Mouse (Mus musculus) intestine, embryonic 16.5 days (tissue): ENCODE results near the gene Specc1. TPM values are rescaled to one million over a fixed set of nuclear protein-coding genes. Genes with fewer than 3 reads are reported as not detected.

Source experiments
- ATAC-seq: fragments of 200-750 bp; cut with Nextera tagmentation; 2 replicates; pipeline ENCODE4 v1.8.0; 2017; ENCODE audit warnings: moderate TSS enrichment, moderate library complexity
- H3K27ac ChIP-seq: fragments of 300-500 bp; sonication (generic); 2 replicates; pipeline ENCODE4 v1.5.1; 2014; ENCODE audit warnings: mild to moderate bottlenecking, low read length
- H3K27me3 ChIP-seq: fragments of 300-500 bp; sonication (generic); replicated peaks from 2 replicates; pipeline ENCODE4 v1.6.1; 2014; ENCODE audit warnings: low read length, control low read depth, mixed read lengths; ENCODE audit not compliant: control insufficient read depth, insufficient read depth
- H3K36me3 ChIP-seq: fragments of 300-500 bp; sonication (generic); 2 replicates; pipeline ENCODE4 v1.6.1; 2014; ENCODE audit warnings: low read length, control low read depth; ENCODE audit not compliant: control insufficient read depth, insufficient read depth
- H3K4me1 ChIP-seq: fragments of 300-500 bp; sonication (generic); 2 replicates; pipeline ENCODE4 v1.6.1; 2014; ENCODE audit warnings: low read length, control low read depth, mixed read lengths; ENCODE audit not compliant: control insufficient read depth, insufficient read depth
- H3K4me2 ChIP-seq: fragments of 300-500 bp; sonication (generic); 2 replicates; pipeline ENCODE4 v1.6.1; 2014; ENCODE audit warnings: low read depth, low read length, control low read depth
- H3K4me3 ChIP-seq: fragments of 300-500 bp; sonication (generic); 2 replicates; pipeline ENCODE4 v1.5.1; 2014; ENCODE audit warnings: mild to moderate bottlenecking, low read length
- H3K9ac ChIP-seq: fragments of 300-500 bp; sonication (generic); 2 replicates; pipeline ENCODE4 v1.6.1; 2014; ENCODE audit warnings: low read depth, low read length
- H3K9me3 ChIP-seq: fragments of 300-500 bp; sonication (generic); 2 replicates; pipeline ENCODE4 v1.6.1; 2016; ENCODE audit warnings: low read length, control low read depth; ENCODE audit not compliant: control insufficient read depth
- WGBS: fragments of 180-500 bp; shearing (Covaris S2); extraction: QIAGEN DNeasy Blood & Tissue Kit; methylation state at CpG from one replicate; pipeline ENCODE4 v1.1.7; 2014; 5-methylcytosine and 5-hydroxymethylcytosine counted together
- polyA plus RNA-seq: library from polyadenylated mRNA; unstranded; fragments of >200 nt; fragmentation: Nextera tagmentation; extraction: Ambion mirVana; gene quantifications from 2 replicates; pipeline ENCODE4 v1.2.1, GENCODE M21; 2015

Specc1 gene
- polyA plus RNA-seq, 1 experiment from 2014 or later: 8.3 TPM

GRCm38 (mm10) chr11:62026345-62026815 lies 69.8 kb downstream of the Specc1 start:
- no peaks in the 10 kb centered on the region for H3K9me3 ChIP-seq
- H3K9ac ChIP-seq: no peak overlapping the region
- no peak overlapping the region for H3K4me3 ChIP-seq
- no peak for ATAC-seq
- no peaks in the 10 kb centered on the region for H3K4me1 ChIP-seq
- H3K27ac ChIP-seq: no peak overlapping the region
- H3K4me2 ChIP-seq: no peak overlapping the region
- H3K36me3 ChIP-seq: no peaks in the 10 kb centered on the region
- 62% methylated on average over 4 of the region's 4 CpGs for WGBS
- H3K27me3 ChIP-seq: no peaks in the 10 kb centered on the region

GRCm38 (mm10) chr11:62027271-62027670 lies 70.7 kb downstream of the Specc1 start:
- no peaks in the 10 kb centered on the region for H3K9me3 ChIP-seq
- H3K27me3 ChIP-seq: no peaks in the 10 kb centered on the region
- no peak for ATAC-seq
- no peaks in the 10 kb centered on the region for H3K36me3 ChIP-seq
- no peak overlapping the region for H3K9ac ChIP-seq
- no peak overlapping the region for H3K4me3 ChIP-seq
- H3K4me1 ChIP-seq: no peaks in the 10 kb centered on the region
- no peak overlapping the region for H3K27ac ChIP-seq
- WGBS: 79% methylated on average over 6 of the region's 6 CpGs
- H3K4me2 ChIP-seq: no peak overlapping the region

GRCm38 (mm10) chr11:62027705-62028104 lies 71.1 kb downstream of the Specc1 start:
- Histone ChIP-seq H3K4me2 (no peak overlapping the region), H3K4me1 (no peaks in the 10 kb centered on the region), H3K9ac (no peak overlapping the region), H3K27ac (no peak overlapping the region), H3K9me3 (no peaks in the 10 kb centered on the region), H3K36me3 (no peaks in the 10 kb centered on the region), H3K27me3 (no peaks in the 10 kb centered on the region), H3K4me3 (no peak overlapping the region)
- ATAC-seq: no peak
- 42% methylated on average over 2 of the region's 2 CpGs for WGBS

GRCm38 (mm10) chr11:62029171-62029570 lies 72.6 kb downstream of the Specc1 start:
- Histone ChIP-seq H3K4me1 (no peaks in the 10 kb centered on the region), H3K36me3 (no peaks in the 10 kb centered on the region), H3K4me2 (no peak overlapping the region), H3K27ac (no peak overlapping the region), H3K9me3 (no peaks in the 10 kb centered on the region), H3K9ac (no peak overlapping the region), H3K4me3 (no peak overlapping the region), H3K27me3 (no peaks in the 10 kb centered on the region)
- ATAC-seq: no peak
- 88% methylated on average over 9 of the region's 9 CpGs for WGBS

GRCm38 (mm10) chr11:62034564-62034963 lies 78.0 kb downstream of the Specc1 start:
- H3K27me3 ChIP-seq: no peaks in the 10 kb centered on the region
- no peaks in the 10 kb centered on the region for H3K9me3 ChIP-seq
- ATAC-seq: no peak
- no peak overlapping the region for H3K4me2 ChIP-seq
- H3K36me3 ChIP-seq: no peaks in the 10 kb centered on the region
- no peak overlapping the region for H3K27ac ChIP-seq
- WGBS: 57% methylated on average over 6 of the region's 6 CpGs
- H3K4me1 ChIP-seq: no peaks in the 10 kb centered on the region
- no peak overlapping the region for H3K4me3 ChIP-seq
- H3K9ac ChIP-seq: no peak overlapping the region

- ATAC-seq: no peak
- 92% methylated on average over 1 of the region's 1 CpGs for WGBS
Measured at GRCm38 (mm10) chr11:62035220-62035619, 78.7 kb downstream of the Specc1 start.

GRCm38 (mm10) chr11:62040122-62040521 lies 83.6 kb downstream of the Specc1 start:
- Histone ChIP-seq H3K27me3 (no peaks in the 10 kb centered on the region), H3K27ac (no peak overlapping the region), H3K4me1 (no peaks in the 10 kb centered on the region), H3K4me3 (no peak overlapping the region), H3K36me3 (no peaks in the 10 kb centered on the region), H3K4me2 (no peak overlapping the region), H3K9me3 (no peaks in the 10 kb centered on the region), H3K9ac (no peak overlapping the region)
- 63% methylated on average over 2 of the region's 2 CpGs for WGBS
- no peak for ATAC-seq

More at GRCm38 (mm10) chr11:62035220-62035619, 78.7 kb downstream of the Specc1 start:
- Histone ChIP-seq H3K9me3 (no peaks in the 10 kb centered on the region), H3K27ac (no peak overlapping the region), H3K4me3 (no peak overlapping the region), H3K27me3 (no peaks in the 10 kb centered on the region), H3K4me1 (no peaks in the 10 kb centered on the region), H3K4me2 (no peak overlapping the region), H3K9ac (no peak overlapping the region), H3K36me3 (no peaks in the 10 kb centered on the region)

- 39% methylated on average over 3 of the region's 3 CpGs for WGBS
- Histone ChIP-seq H3K4me1 (no peaks in the 10 kb centered on the region), H3K9me3 (no peaks in the 10 kb centered on the region), H3K4me2 (no peak overlapping the region), H3K9ac (no peak overlapping the region), H3K27ac (no peak overlapping the region), H3K36me3 (no peaks in the 10 kb centered on the region), H3K4me3 (no peak overlapping the region), H3K27me3 (no peaks in the 10 kb centered on the region)
- no peak for ATAC-seq
Measured at GRCm38 (mm10) chr11:62044627-62045026, 88.1 kb downstream of the Specc1 start.

- Histone ChIP-seq H3K4me1 (peaks cover 6% of the 10 kb centered on the region; the same call in 1 of the 2 replicates), H3K9ac (no peak overlapping the region), H3K9me3 (no peaks in the 10 kb centered on the region), H3K4me3 (no peak overlapping the region), H3K4me2 (no peak overlapping the region), H3K36me3 (no peaks in the 10 kb centered on the region), H3K27me3 (no peaks in the 10 kb centered on the region), H3K27ac (no peak overlapping the region)
- WGBS: 61% methylated on average over 2 of the region's 2 CpGs
- no peak for ATAC-seq
Measured at GRCm38 (mm10) chr11:62045964-62046363, 89.4 kb downstream of the Specc1 start.
